Mouse (Mus musculus): ENCODE data around the gene Zfp523. TPM values are rescaled to one million over a fixed set of nuclear protein-coding genes. Genes with fewer than 3 reads are reported as not detected.

The Zfp523 gene
- polyA plus RNA-seq, 1 experiment from 2014 or later = 53.9 TPM

DNA sequence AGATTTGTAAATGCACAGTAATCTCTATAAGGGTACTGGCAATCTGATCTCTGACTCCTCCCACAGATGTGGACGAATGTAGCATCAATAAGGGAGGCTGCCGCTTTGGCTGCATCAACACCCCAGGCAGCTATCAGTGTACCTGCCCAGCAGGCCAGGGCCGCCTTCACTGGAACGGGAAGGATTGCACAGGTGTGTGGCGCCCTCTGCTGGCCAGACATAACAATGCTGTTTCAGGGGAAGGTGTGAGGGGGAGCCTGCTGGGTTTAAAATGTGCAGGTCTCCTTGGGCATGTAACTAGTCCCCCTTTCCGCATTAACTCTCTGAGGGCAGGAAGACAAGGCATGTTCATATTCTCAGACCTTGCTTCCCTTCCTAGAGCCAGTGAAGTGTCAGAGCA is 13.3 kb upstream of the Zfp523 start:
- Histone ChIP-seq H3K36me3 (peaks cover 77% of the 10 kb centered on the region), H3K27me3 (replicated peaks) (0 out of 2 replicates have a peak, but pooled peaks cover 4% of the 10 kb centered on the region)
- ATAC-seq (ENCODE audit: low FRiP score, low read depth) = no peak; the same call in 1 of the 2 replicates

DNA sequence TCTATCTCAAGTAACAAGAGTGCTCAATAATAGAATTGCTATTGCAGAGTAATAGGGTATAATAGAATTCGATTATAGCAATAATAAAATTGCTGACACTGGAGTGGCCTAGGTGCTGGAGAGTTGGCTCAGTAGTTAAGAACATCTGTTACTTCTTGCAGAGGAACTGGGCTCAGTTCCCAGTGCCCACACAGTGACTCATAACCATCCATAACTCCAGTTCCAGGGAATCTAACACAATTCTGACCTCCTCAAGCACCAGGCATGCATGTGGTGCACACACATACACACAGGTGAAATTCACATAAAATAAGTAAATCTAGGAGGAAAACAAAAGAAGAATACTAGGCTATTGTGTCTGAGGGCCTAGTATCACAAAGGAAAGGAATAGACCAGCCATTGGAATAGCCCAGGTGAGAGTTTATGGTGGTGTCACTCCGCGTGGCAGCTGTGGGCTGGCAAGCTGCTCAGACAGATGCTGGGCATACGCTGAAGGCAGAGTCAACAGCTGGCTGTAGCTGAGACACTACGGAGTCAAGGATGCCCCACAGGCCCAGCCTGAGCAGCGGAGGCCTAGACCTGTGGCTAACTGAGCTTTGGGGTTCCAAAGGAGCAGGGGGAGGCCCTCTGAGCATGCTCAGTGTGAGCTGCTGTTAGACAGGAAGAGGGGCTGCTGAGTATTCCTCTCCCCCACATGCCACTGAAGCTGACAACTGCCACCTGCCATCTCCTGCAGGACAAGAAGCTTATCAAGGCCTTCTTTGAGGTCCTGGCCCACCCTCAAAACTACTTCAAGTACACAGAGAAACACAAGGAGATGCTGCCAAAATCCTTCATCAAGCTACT is 6.2 kb upstream of the Zfp523 start:
- Histone ChIP-seq H3K27me3 (replicated peaks) (no peaks in the 10 kb centered on the region), H3K4me1 (peaks cover 12% of the 10 kb centered on the region), H3K9ac (no peak overlapping the region), H3K4me2 (replicated peaks) (no peak overlapping the region), H3K36me3 (peaks cover 51% of the 10 kb centered on the region), H3K27ac (no peak overlapping the region), H3K4me3 (no peak overlapping the region), H3K9me3 (no peaks in the 10 kb centered on the region)
- WGBS = 89% methylated on average over 6 of the region's 6 CpGs
- no peak for ATAC-seq (ENCODE audit: low FRiP score, low read depth)

More for the DNA sequence above, 13.3 kb upstream of the Zfp523 start:
- no peak overlapping the region for H3K9ac ChIP-seq
- no peaks in the 10 kb centered on the region for H3K9me3 ChIP-seq
- peaks cover 12% of the 10 kb centered on the region; the same call in 1 of the 2 replicates for H3K4me1 ChIP-seq
- H3K4me3 ChIP-seq = no peak overlapping the region
- no peak overlapping the region for H3K4me2 ChIP-seq (replicated peaks)
- 7% methylated on average over 6 of the region's 6 CpGs for WGBS
- no peak overlapping the region for H3K27ac ChIP-seq

DNA sequence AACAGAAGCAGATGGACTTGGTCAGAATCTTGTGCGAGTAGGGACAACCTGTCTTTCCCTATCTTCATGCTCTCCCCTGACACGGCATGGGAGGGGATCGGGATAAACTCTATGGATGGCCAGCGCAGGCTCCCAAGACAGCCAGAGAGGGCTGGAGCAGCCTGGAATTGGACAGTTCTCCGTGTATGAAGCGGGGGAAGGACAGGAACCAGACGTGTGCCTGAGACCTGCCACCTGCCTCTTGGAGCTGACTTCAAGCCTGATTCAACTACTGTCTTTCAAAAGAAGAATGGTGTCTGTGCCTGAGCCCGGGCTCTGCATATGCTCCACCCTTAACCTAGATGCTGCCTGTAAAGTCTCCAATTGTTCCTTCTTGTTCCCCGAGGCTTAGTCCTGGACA is 4.2 kb upstream of the Zfp523 start:
- Histone ChIP-seq H3K36me3 (peaks cover 39% of the 10 kb centered on the region), H3K4me1 (peaks cover 23% of the 10 kb centered on the region), H3K27me3 (replicated peaks) (no peaks in the 10 kb centered on the region), H3K9ac (no peak overlapping the region), H3K9me3 (no peaks in the 10 kb centered on the region), H3K4me2 (replicated peaks) (no peak overlapping the region), H3K27ac (no peak overlapping the region), H3K4me3 (no peak overlapping the region)
- no peak for ATAC-seq (ENCODE audit: low FRiP score, low read depth)
- 76% methylated on average over 9 of the region's 9 CpGs for WGBS

DNA sequence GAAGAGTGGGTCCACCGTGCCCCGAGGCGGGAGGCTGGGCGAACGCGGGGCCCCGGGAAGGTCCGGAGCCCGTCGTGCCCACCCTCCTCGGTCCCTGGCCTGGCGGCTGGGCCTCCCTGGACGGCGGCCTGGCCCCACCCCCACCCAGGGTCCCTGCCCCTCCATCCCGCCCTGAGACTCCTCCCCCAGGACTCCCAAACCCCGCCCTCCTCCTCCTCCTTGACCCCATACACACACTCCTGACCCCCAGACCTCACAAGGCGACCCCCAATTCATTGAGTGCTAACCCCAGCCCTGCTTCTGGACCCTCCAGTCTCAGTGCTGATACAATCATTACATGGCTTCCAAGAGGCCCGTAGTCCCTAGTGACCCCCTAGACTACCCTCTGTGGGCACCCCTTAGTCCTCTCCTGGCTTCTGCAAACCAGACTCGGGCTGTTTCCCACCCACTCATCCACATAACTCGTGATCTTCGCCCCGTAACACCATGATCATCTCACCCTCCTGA is 664 bp downstream of the Zfp523 start:
- Histone ChIP-seq H3K4me1 (peaks cover 29% of the 10 kb centered on the region), H3K9ac (peak overlapping the region; percentile 96), H3K27me3 (replicated peaks) (no peaks in the 10 kb centered on the region), H3K36me3 (0 out of 2 replicates have a peak, but pooled peaks cover 5% of the 10 kb centered on the region), H3K4me3 (peak overlapping the region; percentile 88), H3K27ac (peak overlapping the region; percentile 88), H3K9me3 (no peaks in the 10 kb centered on the region), H3K4me2 (replicated peaks) (peak overlapping the region; percentile 97)
- 10% methylated on average over 21 of the region's 22 CpGs for WGBS
- peak; percentile 71 for ATAC-seq (ENCODE audit: low FRiP score, low read depth)

DNA sequence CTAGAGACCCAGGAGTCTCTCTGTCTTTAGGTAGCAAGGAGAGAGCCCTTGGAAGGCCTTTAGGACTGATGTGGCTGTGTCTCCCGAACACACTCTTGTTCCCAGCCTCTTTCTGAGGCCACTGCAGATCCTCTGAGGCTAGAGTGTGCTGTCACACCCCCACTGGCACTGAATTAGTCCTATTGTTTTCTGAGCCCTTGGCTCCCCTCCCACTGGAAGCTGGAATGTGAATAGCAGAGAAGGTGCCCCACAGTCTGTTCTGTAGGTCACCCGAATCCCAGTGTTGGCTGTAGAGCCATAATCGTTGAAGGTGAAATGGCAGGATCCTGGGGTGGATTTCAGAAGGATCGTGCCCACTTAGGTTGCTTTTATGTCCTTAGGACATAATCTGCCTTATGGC is 3.4 kb downstream of the Zfp523 start:
- H3K9me3 ChIP-seq = no peaks in the 10 kb centered on the region
- H3K9ac ChIP-seq = no peak overlapping the region
- H3K4me3 ChIP-seq = no peak overlapping the region
- no peaks in the 10 kb centered on the region for H3K27me3 ChIP-seq (replicated peaks)
- no peak overlapping the region for H3K27ac ChIP-seq
- peaks cover 24% of the 10 kb centered on the region for H3K4me1 ChIP-seq
- H3K4me2 ChIP-seq (replicated peaks) = no peak overlapping the region
- 29% methylated on average over 4 of the region's 4 CpGs for WGBS
- no peak for ATAC-seq (ENCODE audit: low FRiP score, low read depth)
- H3K36me3 ChIP-seq = peaks cover 5% of the 10 kb centered on the region; the same call in 1 of the 2 replicates

DNA sequence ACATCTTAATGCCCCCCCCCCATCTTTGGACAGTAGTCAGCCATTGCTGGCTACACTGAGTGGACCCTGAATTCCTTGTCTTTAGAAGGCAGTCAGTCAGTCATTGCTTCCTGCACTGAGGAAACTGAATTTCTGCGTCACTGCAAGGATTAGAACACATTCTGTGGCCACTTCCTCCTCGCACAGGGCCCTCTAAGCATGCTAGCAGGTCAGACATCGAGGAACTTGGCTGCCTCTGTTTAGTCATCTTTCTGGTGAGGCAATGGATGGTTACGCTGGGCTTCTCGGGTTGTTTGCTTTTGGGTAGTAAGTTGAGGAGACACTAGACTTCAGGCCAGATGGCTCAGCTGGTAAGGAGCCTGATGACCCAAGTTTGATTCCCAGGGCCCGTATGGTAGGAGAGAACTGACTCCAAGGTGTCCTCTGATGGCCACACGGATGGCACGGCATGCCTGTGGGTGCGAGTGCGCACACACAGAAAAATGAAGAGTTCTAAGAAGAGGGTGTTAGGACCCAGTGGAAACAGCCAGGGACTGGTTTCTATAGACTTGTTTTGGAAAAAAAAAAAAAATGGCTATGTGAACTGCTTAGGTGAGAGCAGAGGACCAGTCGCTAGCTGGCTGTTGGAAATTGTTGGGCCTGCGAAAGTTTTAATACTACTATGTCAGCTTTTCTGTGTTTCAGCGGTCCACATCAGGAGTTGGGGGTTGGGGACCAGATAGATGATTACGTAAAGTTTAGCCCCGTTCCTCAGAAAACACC is 4.0 kb downstream of the Zfp523 start:
- ATAC-seq (ENCODE audit: low FRiP score, low read depth) = no peak
- Histone ChIP-seq H3K4me2 (replicated peaks) (no peak overlapping the region), H3K9me3 (no peaks in the 10 kb centered on the region), H3K27ac (no peak overlapping the region), H3K9ac (no peak overlapping the region), H3K27me3 (replicated peaks) (no peaks in the 10 kb centered on the region), H3K4me3 (no peak overlapping the region), H3K36me3 (peaks cover 5% of the 10 kb centered on the region; the same call in 1 of the 2 replicates), H3K4me1 (peaks cover 24% of the 10 kb centered on the region)
- WGBS = 86% methylated on average over 15 of the region's 15 CpGs

DNA sequence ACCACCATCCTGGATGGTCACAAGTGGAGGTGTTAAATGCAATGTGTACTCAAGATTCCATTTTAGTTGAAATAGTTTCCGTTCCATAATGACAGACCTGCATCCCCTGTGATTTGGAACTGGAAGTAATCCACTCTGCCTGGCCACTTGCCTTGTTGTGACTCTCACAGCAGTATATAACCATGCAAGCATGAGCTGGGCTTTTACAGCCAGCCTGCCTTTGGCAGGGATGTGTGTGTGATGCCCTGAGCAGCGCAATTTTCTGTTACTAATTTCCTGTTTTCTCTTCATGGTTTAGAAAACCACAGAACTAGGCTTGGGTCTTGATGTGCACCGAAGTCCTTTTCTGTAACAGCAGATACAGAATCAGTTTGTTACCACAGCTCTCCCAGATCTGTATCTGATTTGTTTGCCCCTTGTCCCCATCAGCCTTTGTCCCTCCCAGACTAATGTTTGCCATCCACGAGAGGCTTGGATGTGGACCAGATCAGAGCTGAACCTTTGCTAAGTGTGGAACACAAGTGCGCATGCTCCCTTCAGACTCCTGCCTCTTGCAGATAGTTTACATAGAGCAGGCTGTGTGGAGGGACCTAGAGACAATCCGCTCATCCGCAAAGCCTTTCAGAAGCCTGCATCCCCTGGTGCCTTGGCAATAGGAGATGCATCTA is 8.2 kb downstream of the Zfp523 start:
- 91% methylated on average over 7 of the region's 7 CpGs for WGBS
- Histone ChIP-seq H3K27me3 (replicated peaks) (no peaks in the 10 kb centered on the region), H3K4me3 (no peak overlapping the region), H3K27ac (no peak overlapping the region), H3K9ac (no peak overlapping the region), H3K9me3 (no peaks in the 10 kb centered on the region), H3K4me1 (peaks cover 4% of the 10 kb centered on the region; the same call in 1 of the 2 replicates), H3K4me2 (replicated peaks) (no peak overlapping the region), H3K36me3 (peaks cover 13% of the 10 kb centered on the region)
- ATAC-seq (ENCODE audit: low FRiP score, low read depth) = no peak

DNA sequence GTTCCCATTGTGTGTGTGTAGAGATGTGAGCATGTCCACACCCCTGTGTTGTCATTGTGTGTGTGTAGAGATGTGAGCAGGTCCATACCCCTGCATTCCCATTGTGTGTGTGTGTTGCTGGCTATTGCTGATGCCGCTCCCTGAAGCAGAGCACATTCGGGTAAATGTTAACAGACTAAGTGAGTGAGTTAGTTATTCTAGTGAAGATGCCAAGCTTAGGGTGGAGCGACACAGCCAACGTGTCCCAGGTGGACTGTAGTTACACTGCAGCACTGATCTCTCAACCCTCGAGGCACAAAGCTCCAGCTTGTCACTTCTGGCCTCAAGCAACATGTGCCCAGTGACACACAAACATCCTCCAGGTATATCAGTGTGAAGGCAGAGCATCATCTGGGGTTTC is 11.4 kb downstream of the Zfp523 start:
- Histone ChIP-seq H3K27ac (no peak overlapping the region), H3K36me3 (peaks cover 42% of the 10 kb centered on the region), H3K9me3 (no peaks in the 10 kb centered on the region), H3K4me2 (replicated peaks) (no peak overlapping the region), H3K4me3 (no peak overlapping the region), H3K27me3 (replicated peaks) (no peaks in the 10 kb centered on the region), H3K9ac (no peak overlapping the region), H3K4me1 (no peaks in the 10 kb centered on the region)
- ATAC-seq (ENCODE audit: low FRiP score, low read depth) = no peak
- WGBS = 91% methylated on average over 5 of the region's 5 CpGs

DNA sequence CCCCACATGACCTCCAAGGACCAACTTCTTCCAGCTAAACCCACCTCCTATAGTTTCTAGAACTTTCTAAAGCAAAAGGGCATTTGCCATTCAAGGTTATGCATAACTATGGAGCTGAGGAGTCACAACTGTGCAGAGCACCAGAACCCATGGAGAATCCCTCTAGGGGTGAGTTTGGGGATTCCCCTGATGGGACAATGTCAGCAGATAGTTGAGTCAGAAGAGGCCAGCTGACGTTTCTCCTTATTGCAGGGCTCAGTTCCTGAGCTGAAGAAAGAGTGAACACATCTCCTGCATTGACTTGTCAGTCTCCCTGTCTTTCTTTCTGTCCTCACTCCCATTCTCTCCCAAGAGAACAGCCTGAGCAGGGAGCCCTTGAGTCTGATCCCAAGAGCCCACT is 15.8 kb downstream of the Zfp523 start:
- Histone ChIP-seq H3K36me3 (peaks cover 71% of the 10 kb centered on the region), H3K4me3 (no peak overlapping the region), H3K27me3 (replicated peaks) (no peaks in the 10 kb centered on the region), H3K27ac (no peak overlapping the region), H3K9ac (no peak overlapping the region), H3K4me2 (replicated peaks) (no peak overlapping the region), H3K9me3 (no peaks in the 10 kb centered on the region), H3K4me1 (no peaks in the 10 kb centered on the region)
- ATAC-seq (ENCODE audit: low FRiP score, low read depth) = no peak
- 89% methylated on average over 1 of the region's 1 CpGs for WGBS

DNA sequence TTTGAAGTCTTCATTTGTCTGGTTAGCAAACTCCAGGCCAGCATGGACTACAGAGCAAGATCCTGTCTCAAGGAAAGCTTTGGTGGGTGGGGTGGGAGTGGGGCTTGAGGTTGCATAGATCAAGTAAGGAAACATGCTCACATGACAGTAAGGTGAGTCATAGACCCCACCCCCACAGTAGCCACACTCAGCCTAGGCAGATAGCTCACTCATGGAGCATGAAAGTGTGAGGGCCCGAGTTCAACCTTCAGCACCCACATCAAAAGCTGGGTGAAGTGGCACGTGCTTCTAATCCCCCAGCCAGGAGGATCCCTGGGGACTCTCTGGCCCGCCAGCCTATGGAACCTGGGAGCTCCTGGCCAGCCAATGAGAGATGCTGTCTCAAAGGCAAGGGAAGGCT is 16.6 kb downstream of the Zfp523 start:
- ATAC-seq (ENCODE audit: low FRiP score, low read depth) = no peak
- H3K27ac ChIP-seq = no peak overlapping the region
- WGBS = 82% methylated on average over 3 of the region's 3 CpGs
- H3K4me2 ChIP-seq (replicated peaks) = no peak overlapping the region
- H3K27me3 ChIP-seq (replicated peaks) = no peaks in the 10 kb centered on the region
- no peaks in the 10 kb centered on the region for H3K4me1 ChIP-seq
- peaks cover 79% of the 10 kb centered on the region for H3K36me3 ChIP-seq
- H3K9ac ChIP-seq = no peak overlapping the region
- no peak overlapping the region for H3K4me3 ChIP-seq
- H3K9me3 ChIP-seq = no peaks in the 10 kb centered on the region

DNA sequence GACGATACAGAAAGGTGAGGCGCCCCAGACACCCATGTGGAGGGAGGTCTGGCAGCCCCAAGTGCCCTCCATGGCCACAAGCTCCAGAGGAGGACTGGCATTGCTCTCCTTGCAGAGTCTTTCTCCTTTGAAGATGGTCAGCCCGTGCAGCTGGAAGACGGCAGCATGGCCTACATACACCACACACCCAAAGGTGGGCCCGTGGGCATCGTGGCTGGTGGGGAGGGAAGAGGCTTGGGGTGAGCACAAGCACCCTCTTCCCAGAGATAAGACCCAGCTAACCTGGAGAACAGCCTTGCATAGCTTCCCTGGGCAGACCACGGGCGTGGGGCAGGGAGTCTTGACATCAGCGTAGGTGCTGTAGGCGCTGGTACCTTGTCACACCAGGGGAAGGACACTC is 18.1 kb downstream of the Zfp523 start:
- WGBS = 94% methylated on average over 10 of the region's 10 CpGs
- Histone ChIP-seq H3K4me1 (no peaks in the 10 kb centered on the region), H3K4me2 (replicated peaks) (no peak overlapping the region), H3K9ac (no peak overlapping the region), H3K27me3 (replicated peaks) (no peaks in the 10 kb centered on the region), H3K27ac (no peak overlapping the region), H3K36me3 (peaks cover 80% of the 10 kb centered on the region), H3K4me3 (no peak overlapping the region), H3K9me3 (no peaks in the 10 kb centered on the region)
- ATAC-seq (ENCODE audit: low FRiP score, low read depth) = no peak

DNA sequence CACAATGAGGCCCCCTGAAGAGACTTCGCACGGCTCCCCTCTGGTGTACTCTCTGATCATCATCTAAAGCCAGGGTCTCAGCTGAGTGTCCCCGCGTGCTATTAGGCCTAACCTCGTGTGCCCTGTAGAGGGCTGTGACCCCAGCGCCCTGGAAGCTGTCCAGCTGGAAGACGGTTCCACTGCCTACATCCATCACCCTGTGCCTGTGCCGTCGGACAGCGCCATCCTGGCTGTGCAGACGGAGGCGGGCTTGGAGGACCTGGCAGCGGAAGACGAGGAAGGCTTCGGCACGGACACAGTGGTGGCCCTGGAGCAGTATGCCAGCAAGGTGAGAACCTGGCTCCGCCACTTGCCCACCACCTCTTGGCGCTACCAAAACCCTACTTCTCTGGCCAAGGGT is 20.7 kb downstream of the Zfp523 start:
- H3K9ac ChIP-seq = no peak overlapping the region

More for the DNA sequence above, 20.7 kb downstream of the Zfp523 start:
- Histone ChIP-seq H3K27ac (no peak overlapping the region), H3K27me3 (replicated peaks) (no peaks in the 10 kb centered on the region), H3K36me3 (peaks cover 81% of the 10 kb centered on the region), H3K4me1 (no peaks in the 10 kb centered on the region), H3K4me2 (replicated peaks) (no peak overlapping the region), H3K4me3 (no peak overlapping the region), H3K9me3 (no peaks in the 10 kb centered on the region)
- 74% methylated on average over 18 of the region's 18 CpGs for WGBS
- ATAC-seq (ENCODE audit: low FRiP score, low read depth) = no peak
